Mouse (Mus musculus) ES-E14 (cell line): ENCODE data around the gene Ppp2r3a. TPM values are rescaled to one million over a fixed set of nuclear protein-coding genes. Genes with fewer than 3 reads are reported as not detected.
A peak's percentile ranks its signal among the peaks of the same experiment; 100 is the strongest.

ENCODE experiments used
- DNase-seq: peaks from one replicate; pipeline ENCODE4 v3.0.0-alpha.2; 2013; ENCODE audit warnings: low read depth, low spot score
- H3K27ac ChIP-seq: 2 replicates; pipeline ENCODE4 v1.5.1; 2012; ENCODE audit warnings: low read depth, mild to moderate bottlenecking, low read length, moderate library complexity, mixed read lengths; ENCODE audit not compliant: poor library complexity, insufficient read depth, severe bottlenecking
- H3K36me3 ChIP-seq: 2 replicates; pipeline ENCODE4 v1.6.1; 2012; ENCODE audit warnings: mild to moderate bottlenecking, low read length, moderate library complexity, mixed read lengths; ENCODE audit not compliant: control insufficient read depth, poor library complexity, insufficient read depth, severe bottlenecking
- H3K4me1 ChIP-seq, 2 experiments: fragments of 150-350 bp in 1 of 2; sonication (generic) in 1 of 2; 2 replicates each; pipeline ENCODE4 v1.6.1; 2012; ENCODE audit warnings: low read length in 2 of 2, mild to moderate bottlenecking in 1 of 2, mixed read lengths in 1 of 2; ENCODE audit not compliant: control insufficient read depth in 2 of 2, insufficient read depth in 2 of 2, poor library complexity in 1 of 2
- H3K4me3 ChIP-seq, 2 experiments: fragments of 150-350 bp in 1 of 2; sonication (generic) in 1 of 2; 2 replicates each; pipeline ENCODE4 v1.5.1; 2012; ENCODE audit warnings: low read length in 2 of 2, low read depth in 1 of 2, mild to moderate bottlenecking in 1 of 2, mixed read lengths in 1 of 2; ENCODE audit not compliant: insufficient read depth in 1 of 2, poor library complexity in 1 of 2, severe bottlenecking in 1 of 2
- H3K9ac ChIP-seq: 2 replicates; pipeline ENCODE4 v1.6.1; 2012; ENCODE audit warnings: low read depth, mild to moderate bottlenecking, low read length, mixed read lengths; ENCODE audit not compliant: poor library complexity, insufficient read depth, severe bottlenecking
- H3K9me3 ChIP-seq: fragments of 150-350 bp; sonication (generic); 2 replicates; pipeline ENCODE4 v1.6.1; 2012; ENCODE audit warnings: low read depth, mild to moderate bottlenecking, low read length; ENCODE audit not compliant: control insufficient read depth, insufficient read depth
- CHD2 ChIP-seq: IDR thresholded peaks from 2 replicates; pipeline ENCODE4 v1.6.1; 2014; ENCODE audit warnings: mild to moderate bottlenecking, low read depth, low read length, inconsistent platforms
- HCFC1 ChIP-seq: IDR thresholded peaks from 2 replicates; pipeline ENCODE4 v1.6.1; 2012; ENCODE audit warnings: low read length, inconsistent platforms, borderline replicate concordance; ENCODE audit not compliant: insufficient read depth
- MAFK ChIP-seq: IDR thresholded peaks from 2 replicates; pipeline ENCODE4 v1.6.1; 2014; ENCODE audit warnings: mild to moderate bottlenecking, low read depth, low read length, inconsistent platforms; ENCODE audit not compliant: insufficient read depth
- ZC3H11A ChIP-seq: IDR thresholded peaks from 2 replicates; pipeline ENCODE4 v1.6.1; 2012; ENCODE audit warnings: low read depth, mild to moderate bottlenecking, inconsistent platforms, low read length, borderline replicate concordance
- ZNF384 ChIP-seq: IDR thresholded peaks from 2 replicates; pipeline ENCODE4 v1.6.1; 2012; ENCODE audit warnings: low read depth, low read length, inconsistent platforms
- in situ Hi-C, 2 experiments: fragments of 600-800 bp; cut with MboI; formaldehyde crosslinking; loops; one replicate each; pipeline ENCODE4 v1.15.1; 2025; ENCODE audit warnings: low sequenced_read_pairs in 2 of 2, inconsistent platforms in 1 of 2; ENCODE audit not compliant: unreplicated experiment in 2 of 2
- total RNA-seq: library from RNA; depleted of rRNA; stranded (reverse); fragments of 300-350 nt; gene quantifications from 2 replicates; pipeline ENCODE4 v1.2.3, GENCODE M21; 2012

Ppp2r3a gene
- total RNA-seq, 1 experiment: 4.1 TPM

DNA sequence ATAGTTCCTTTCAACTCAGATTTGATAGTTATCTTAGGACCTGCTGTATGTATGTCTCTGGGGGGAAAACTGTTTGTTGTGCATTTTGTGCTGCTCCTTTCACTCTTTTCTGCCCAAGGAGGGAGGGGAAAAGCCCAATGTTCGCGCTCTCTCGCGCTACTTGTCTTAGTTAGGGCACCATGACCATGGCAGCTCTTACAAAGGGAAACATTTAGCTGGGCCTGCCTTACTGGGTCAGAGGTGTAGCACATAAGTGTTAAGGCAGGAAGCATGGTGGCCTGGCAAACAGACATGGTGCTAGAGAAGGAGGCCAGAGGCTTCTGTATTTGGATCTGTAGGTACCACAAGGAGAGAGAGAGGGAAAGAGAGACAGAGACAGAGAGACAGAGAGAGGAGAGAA, 173.0 kb downstream of the Ppp2r3a start:
- H3K36me3 ChIP-seq: no peaks in the 10 kb centered on the region
- DNase-seq: no peak
- peaks cover 0 to 5% of the 10 kb centered on the region in 2 experiments; a peak in 1 of 4 replicates for H3K4me1 ChIP-seq
- H3K4me3 ChIP-seq: peak overlapping the region in 1 of 2 experiments; percentile 13; a peak in 1 of 4 replicates
- in situ Hi-C loops: no loop called here
- no peaks in the 10 kb centered on the region for H3K9me3 ChIP-seq
- H3K9ac ChIP-seq: peak overlapping the region; percentile 27; the same call in 1 of the 2 replicates
- no peak overlapping the region for H3K27ac ChIP-seq
- TF ChIP-seq MAFK (no peak), ZNF384 (no peak), ZC3H11A (no peak)

- in situ Hi-C loops: no loop called here
- TF ChIP-seq HCFC1: no peak
- no peak for TF ChIP-seq ZNF384
- no peak for TF ChIP-seq ZC3H11A
- Histone ChIP-seq H3K36me3 (no peaks in the 10 kb centered on the region), H3K4me3 (peak overlapping the region in 1 of 2 experiments; percentile 93; a peak in 2 of 4 replicates), H3K27ac (no peak overlapping the region), H3K9ac (no peak overlapping the region), H3K9me3 (no peaks in the 10 kb centered on the region), H3K4me1 (peaks cover 0 to 8% of the 10 kb centered on the region in 2 experiments; a peak in 2 of 4 replicates)
- DNase-seq: no peak
Observed at GRCm38 (mm10) chr9:101077486-101077885, 174.1 kb downstream of the Ppp2r3a start.

DNA sequence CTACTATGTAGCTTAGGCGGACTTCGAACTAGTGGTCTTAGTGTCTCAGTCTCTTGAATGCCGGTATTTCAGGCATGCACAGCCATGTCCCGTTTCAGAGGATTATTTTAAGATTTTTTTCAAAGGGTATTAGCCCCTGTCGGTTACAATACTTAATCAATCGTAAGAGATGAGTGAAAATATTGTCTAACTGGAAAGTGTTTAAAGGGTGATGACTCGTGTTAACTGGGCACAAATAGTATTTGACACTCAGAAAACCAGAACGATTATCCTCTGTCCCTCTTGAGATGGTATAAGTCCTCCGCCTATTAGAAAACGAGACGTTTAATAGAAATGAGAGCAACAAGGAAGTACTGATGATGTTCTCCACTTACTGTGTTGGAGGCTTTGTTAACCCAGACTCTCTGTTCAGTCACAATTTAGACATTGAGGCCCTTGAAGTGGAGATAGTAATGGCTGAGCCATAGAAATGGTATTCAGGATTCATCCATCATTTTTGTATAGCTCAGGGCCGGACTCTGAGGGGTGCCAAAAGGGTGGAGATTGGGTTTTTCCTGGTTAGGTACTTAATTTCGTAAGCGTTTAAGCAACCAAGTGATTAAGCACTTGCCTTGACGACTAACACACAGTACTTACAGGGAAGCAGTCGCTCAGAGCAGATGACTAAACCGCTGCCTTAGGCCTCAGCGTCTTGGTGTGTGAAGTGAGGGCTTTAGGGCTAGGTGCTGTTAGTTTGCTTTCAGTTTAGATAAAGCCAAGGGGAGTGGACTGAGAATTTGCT, 175.3 kb downstream of the Ppp2r3a start:
- no peaks in the 10 kb centered on the region for H3K9me3 ChIP-seq
- no peak for DNase-seq
- no peak for TF ChIP-seq CHD2
- TF ChIP-seq ZC3H11A: no peak
- no peak for TF ChIP-seq HCFC1
- no peak for TF ChIP-seq MAFK
- no peak for TF ChIP-seq ZNF384

DNA sequence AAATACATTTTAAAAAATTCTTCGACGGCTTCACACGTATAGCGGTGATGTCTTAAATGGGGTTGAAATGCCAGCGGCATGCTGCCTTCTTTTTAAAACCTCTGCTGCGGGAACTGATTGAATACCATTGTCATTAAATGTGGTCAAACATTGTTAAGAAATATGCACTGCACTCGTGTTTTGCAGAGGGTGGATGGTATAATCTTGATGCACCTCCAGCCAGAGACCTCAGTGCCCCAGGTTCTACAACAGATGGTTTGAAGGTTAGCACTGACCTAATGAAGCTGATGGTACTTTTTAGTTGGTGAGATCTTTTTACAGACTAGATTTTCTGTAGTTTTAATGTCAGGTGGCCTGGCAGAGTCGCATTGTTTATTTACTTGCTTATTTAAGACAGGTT, 175.9 kb downstream of the Ppp2r3a start:
- Histone ChIP-seq H3K4me3 (peak overlapping the region; percentile 93 to 96), H3K9me3 (no peaks in the 10 kb centered on the region), H3K27ac (no peak overlapping the region), H3K4me1 (peaks cover 0 to 8% of the 10 kb centered on the region in 2 experiments; a peak in 2 of 4 replicates), H3K9ac (peak overlapping the region; percentile 96; the same call in 1 of the 2 replicates), H3K36me3 (no peaks in the 10 kb centered on the region)
- no peak for DNase-seq
- TF ChIP-seq ZC3H11A: no peak
- no peak for TF ChIP-seq CHD2
- no peak for TF ChIP-seq ZNF384
- no peak for TF ChIP-seq MAFK
- in situ Hi-C loops: no loop called here

More for the DNA sequence above, 175.3 kb downstream of the Ppp2r3a start:
- H3K9ac ChIP-seq: peak overlapping the region; percentile 96
- no peak overlapping the region for H3K27ac ChIP-seq
- peaks cover 0 to 8% of the 10 kb centered on the region in 2 experiments; a peak in 2 of 4 replicates for H3K4me1 ChIP-seq
- in situ Hi-C loops: no loop called here
- peak overlapping the region; percentile 93 to 96 for H3K4me3 ChIP-seq
- no peaks in the 10 kb centered on the region for H3K36me3 ChIP-seq
